Mouse (Mus musculus) adrenal gland, postnatal 14 days (tissue): ENCODE measurements around the gene Arih2. TPM values are rescaled to one million over a fixed set of nuclear protein-coding genes. Genes with fewer than 3 reads are reported as not detected.

Source experiments
- DNase-seq: peaks from one replicate; pipeline ENCODE4 v3.0.0; 2021; ENCODE audit warnings: mixed read lengths
- total RNA-seq: library from RNA; stranded (reverse); gene quantifications from 2 replicates; pipeline ENCODE4 v1.2.3, GENCODE M21; 2021

Gene Arih2
- total RNA-seq, 1 experiment from 2014 or later = 61.3 TPM

GRCm38 (mm10) chr9:108579344-108579690 lies 69.9 kb downstream of the Arih2 start:
- peak; percentile 71 for DNase-seq

DNA sequence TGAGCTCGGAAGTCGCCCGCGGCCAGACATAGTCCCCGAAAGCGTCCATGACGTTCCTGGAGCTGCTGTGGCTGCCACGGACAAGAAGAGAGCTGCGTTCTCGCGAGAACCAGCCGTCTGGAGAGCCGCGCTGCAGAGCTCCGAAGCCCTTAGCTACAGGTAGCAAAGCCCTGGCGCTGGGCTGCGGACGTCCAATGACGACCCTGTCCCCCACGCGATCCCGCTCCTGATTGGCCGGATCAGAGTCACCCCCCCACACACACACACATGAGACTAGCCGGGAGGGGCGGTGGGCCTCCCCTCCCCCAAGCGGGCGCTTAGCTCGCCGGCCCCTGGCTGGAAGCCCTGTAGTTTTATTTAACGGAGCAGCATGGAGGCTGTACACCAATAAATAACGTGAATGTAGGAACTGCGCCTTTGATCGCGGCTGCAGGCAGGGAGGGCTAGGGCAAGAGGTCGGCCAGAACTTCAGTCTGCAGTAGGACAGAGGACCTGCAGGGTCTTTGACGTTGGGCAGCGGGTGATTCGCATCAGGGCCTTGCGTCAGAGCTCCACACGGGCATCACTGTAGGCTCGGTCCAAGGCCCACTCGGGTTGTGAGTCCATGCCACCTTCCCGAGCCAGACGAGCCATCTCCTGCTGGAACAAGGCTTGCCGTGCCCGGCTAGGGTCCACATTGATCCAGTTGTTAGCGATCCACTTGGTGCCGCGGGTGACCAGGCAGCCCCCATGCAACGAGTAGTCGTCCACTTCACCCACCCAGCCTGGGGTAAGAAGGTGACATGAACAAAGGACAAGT lies 70.4 kb downstream of the Arih2 start, which contains the start of gene Wdr6:
Wdr6 (minus strand) TSS at position 195 of the 799 bp plus-strand sequence.
- DNase-seq = peak; percentile 97

DNA sequence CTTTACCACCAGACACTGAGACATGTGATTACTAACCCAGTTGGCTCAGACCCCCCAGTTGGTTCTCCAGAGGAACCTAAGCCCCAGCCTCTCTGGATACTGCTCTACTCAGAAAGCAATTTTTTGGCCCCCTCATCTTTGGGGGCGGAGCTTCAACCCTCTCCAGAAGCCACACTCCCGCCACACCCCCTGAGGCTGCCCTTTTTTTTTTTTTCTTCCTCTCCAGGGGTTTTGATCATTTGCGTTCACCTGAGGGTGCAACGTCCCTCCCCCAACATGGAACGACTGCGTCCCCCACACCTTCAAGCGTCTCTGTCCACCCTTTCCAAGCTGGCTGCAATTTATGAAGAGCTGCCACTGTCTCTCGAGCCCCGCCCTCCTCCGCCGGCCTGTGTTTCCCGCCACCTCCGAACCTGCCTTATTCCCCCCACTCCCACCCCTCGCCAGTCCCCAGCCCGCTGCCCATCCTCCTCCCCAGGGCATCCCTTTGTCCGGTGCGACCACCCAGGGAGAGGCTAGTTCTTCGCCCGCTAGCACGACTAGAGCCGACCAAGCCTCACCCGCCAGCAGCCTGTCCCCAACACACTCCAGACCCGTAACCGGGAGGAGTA lies 71.1 kb downstream of the Arih2 start:
- peak; percentile 82 for DNase-seq

DNA sequence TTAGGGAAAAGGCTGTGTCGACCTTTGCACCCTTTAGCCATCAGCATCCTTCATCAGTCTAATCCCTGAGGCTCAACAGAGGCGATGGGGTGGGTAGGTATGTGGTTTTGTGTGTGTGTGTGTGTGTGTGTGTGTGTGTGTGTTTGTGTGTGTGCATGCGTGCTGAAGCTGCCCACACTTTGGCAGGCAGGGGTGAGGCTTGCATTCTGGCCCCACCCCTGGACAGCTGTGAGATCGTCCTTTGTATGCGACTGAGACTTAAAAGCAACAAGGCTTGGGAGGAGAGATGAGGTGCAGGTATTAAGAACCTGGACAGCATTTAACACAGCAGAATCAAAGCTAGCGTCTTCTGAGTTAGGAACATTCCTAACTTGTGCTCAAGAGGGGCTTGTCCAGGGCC lies 72.2 kb downstream of the Arih2 start:
- DNase-seq = no peak

DNA sequence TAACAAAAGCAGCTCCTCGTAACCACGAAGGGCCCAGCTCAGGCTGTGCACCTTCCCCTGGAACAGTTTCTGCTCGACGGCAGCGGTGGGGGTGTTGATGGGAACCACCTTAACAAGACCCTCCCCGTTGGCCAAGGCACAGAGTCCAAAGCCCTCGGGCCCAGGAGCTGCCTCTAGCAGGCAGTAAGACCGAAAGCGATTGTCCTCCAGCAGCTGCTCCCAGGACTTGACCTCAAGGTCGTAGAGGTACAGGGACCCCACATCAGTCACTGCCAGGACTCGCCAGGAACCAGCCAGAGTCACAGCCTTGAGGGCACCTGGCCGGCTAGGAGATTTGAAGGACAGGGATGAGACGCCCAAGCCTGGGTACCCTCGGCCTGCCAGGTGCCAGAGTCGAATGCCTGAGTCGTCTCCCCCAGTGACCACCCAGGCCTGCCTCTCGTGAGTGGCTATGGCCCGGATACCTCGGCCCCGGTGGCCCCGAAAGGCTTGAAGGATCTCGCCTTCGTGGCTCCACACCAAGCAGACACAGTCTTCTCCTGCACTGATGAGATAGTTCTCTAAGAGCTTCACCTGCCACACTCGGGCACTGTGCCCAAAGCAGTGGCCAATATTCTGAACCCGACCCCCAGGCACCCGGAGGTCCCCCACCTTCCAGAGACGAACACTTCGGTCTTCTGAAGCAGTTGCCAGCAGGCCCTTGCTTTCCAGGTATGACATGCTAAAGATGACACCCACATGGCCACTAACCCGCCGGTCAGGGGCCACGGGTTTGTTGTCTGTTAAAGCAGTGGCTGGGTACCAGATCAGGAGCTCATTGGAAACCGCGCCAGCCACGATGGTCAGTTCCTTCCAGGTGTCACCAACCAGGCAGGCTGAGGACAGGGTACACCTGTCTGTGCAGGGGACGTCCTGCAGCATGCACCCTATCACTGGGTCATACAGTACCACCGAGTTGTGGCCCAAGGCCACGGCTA lies 73.6 kb downstream of the Arih2 start:
- DNase-seq = no peak

DNA sequence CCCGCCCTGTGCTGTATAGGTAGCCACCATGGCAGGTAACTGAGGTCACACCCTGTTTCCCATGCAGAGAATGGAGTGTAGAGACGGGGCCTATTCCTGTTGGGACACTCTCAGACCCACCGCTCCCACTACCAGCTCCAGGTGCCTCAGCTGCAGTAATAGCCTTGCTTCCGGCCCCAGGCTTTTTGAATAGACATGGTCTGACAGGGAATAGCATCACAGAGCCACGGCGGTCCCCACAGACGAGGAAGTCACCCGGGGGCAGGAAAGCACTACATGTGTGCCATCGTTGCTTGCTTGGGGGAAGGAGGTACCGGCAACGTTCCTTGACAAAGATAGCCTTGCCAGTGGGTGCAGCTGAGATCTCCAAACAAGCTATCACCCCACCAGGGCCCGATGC lies 74.3 kb downstream of the Arih2 start:
- no peak for DNase-seq

- peak; percentile 89 for DNase-seq
These were observed 75.2 kb downstream of the Arih2 start for GRCm38 (mm10) chr9:108573774-108574690.

DNA sequence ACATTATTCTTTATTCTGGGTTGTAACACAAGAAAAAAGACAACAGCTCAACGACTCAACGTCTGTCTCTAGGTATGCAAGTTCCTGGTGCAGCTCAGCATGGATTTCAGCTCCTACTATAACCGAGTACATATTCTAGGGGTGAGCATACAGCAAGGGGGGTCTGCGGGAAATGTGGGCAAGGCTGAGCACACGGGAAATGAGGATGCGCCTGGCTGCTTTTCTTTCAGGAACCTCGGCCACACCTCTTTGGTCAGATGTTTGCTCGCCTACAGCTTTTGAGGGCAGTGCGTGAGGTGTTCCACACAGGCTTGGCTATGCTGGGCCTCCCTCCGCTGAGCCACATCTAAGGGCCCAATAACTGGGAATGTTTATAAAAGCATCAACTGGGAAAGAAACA lies 76.9 kb downstream of the Arih2 start:
- DNase-seq = no peak

GRCm38 (mm10) chr9:108571401-108571973 lies 77.7 kb downstream of the Arih2 start:
- no peak for DNase-seq

DNA sequence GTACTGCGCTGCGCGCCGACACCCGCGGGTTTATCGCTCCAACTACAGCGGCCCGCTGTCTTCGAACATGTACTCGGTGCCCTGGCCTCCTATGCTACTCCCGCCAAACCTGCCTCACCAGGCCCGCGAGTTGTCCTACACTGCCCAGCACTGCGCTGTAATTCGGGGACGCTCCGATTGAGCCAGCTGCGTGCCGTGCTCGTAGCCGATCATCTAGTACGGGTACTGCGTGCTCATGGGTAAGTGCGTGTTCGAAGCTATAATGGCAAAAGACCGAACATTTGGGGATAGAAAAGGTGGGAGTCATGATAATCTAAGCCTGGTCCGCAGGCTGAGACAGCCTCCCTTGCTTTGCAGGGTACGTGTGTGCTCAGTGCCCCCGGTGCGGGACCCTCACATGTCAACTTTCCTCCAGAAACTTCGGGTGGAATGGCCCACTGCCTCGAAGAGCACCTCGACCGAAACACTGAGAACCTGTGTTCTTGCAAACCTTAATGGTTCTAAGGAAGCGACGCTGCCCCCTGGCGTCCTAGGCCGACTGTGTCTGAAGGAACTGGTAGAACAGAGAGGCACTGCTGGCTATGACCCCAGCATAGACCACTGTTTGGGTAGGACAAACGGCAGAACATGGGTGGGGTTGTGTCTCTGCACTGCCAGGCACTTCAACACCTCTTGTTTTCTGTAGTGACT lies 78.8 kb downstream of the Arih2 start:
- DNase-seq = peak; percentile 91

- DNase-seq = peak; percentile 96
These were observed 79.6 kb downstream of the Arih2 start, which contains the start of gene Dalrd3 for GRCm38 (mm10) chr9:108569381-108570206. Dalrd3 (plus strand) TSS chr9:108569886.

- no peak for DNase-seq
These were observed 80.7 kb downstream of the Arih2 start for GRCm38 (mm10) chr9:108568511-108568921.

GRCm38 (mm10) chr9:108567931-108568419 lies 81.2 kb downstream of the Arih2 start:
- DNase-seq = peak; percentile 49

DNA sequence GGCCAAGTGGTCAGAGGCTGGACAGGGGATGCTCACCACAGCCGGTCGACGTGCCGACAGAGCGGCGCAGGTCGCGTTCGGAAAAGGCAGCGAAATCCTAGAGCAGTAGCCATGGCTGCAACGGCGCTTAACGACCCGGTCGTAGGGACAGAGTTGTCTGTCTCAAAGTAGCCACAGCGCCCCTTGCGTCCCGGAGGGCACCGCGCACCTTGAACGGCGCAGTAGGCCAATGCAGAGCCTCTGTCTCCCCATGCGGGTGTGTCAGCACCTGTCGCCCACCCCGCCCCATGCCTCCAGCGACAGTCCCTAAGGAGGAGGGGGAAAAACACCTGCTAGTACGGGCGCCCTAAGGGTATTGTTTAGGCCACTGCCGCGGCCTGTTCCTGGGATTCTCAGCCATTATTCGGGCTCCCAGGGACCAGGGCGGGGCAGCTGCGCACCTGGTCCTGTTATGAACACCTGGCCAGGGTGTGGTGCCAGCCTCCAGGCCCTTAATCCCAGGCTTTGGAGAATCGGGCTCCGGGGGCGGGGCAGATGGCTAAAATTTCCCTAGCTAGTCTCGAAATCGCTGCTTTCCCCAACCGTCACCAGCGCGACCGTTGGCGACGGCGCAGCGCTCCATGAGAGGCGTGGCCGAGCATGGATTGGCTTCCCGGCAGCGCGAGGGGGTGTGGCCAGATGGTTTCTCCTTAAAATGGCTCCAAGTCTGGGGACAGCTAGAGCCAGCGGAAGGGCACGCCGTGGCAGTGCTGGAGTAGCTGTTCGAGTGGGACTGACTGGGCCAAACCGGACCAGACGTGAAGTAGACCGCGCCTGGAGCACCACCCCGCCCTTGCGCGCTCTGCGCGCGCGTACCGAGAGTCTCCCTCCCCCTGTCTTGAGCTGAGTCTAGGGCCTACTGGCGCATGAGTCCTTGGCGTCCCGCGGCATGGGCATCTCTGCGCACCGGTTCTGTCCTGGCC lies 82.1 kb downstream of the Arih2 start, which contains the start of gene Ndufaf3:
Ndufaf3 (minus strand) TSS at position 620 of the 962 bp plus-strand sequence.
- peak; percentile 98 for DNase-seq

- DNase-seq = peak; percentile 52
These were observed 83.0 kb downstream of the Arih2 start for GRCm38 (mm10) chr9:108565881-108566814.

DNA sequence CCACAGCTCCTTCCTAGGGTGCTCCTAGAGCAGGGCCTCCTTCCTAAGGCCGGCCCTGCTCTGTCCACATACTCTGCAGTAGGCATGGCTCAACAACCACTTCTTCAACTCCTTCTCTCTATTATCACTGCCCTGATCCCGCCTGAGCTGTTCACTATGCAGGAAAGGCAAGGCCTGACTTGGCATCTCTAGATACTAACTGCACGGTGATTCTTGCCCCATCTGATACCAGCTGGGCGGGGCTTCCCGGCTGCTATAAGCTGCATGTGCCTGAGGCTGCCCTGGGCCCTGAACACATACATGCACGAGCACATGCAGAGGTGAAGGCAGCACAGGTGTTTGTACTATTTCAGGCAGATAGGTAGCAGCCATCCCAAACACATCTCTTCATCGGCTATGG lies 85.1 kb downstream of the Arih2 start:
- DNase-seq = no peak

DNA sequence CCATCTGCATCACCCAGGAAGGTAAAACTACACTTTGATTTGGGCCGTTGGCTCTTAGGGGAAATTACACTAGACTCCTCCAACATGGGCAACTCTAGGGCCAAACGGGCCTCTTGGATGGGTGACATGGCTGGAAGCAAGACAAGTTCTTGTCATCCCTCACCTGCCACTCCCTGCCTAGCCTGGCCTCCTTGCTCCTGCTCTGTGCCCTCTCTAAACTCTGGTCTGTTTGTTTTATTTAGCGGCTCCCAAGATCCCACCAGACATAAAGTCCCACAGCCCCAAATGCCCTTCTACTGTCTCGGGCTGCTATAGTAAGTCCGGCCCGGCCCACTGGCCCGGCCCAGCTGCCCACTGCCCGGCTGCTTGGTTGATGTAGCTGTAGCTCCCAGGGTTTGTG lies 85.5 kb downstream of the Arih2 start:
- DNase-seq = no peak
